Mouse (Mus musculus) testis, adult 2 months (tissue): ENCODE measurements around the gene Pla2g12a. TPM values are rescaled to one million over a fixed set of nuclear protein-coding genes. Genes with fewer than 3 reads are reported as not detected.

Experiments used
- H3K27ac ChIP-seq: fragments of 200-500 bp; 2 replicates; pipeline ENCODE4 v1.5.1; 2012; ENCODE audit warnings: low read depth, low read length; ENCODE audit not compliant: control insufficient read depth, insufficient read depth
- H3K27me3 ChIP-seq: fragments of 200-500 bp; 2 replicates; pipeline ENCODE4 v1.6.1; 2012; ENCODE audit warnings: mild to moderate bottlenecking, low read length, moderate library complexity; ENCODE audit not compliant: control insufficient read depth, insufficient read depth
- H3K36me3 ChIP-seq: fragments of 200-500 bp; 2 replicates; pipeline ENCODE4 v1.6.1; 2012; ENCODE audit warnings: mild to moderate bottlenecking, low read length; ENCODE audit not compliant: control insufficient read depth, insufficient read depth
- H3K4me1 ChIP-seq: fragments of 200-500 bp; 2 replicates; pipeline ENCODE4 v1.6.1; 2012; ENCODE audit warnings: low read length; ENCODE audit not compliant: control insufficient read depth, insufficient read depth
- H3K4me3 ChIP-seq: fragments of 200-500 bp; 2 replicates; pipeline ENCODE4 v1.5.1; 2012; ENCODE audit warnings: low read depth, mild to moderate bottlenecking, low read length, moderate library complexity, mixed read lengths; ENCODE audit not compliant: control insufficient read depth
- CTCF ChIP-seq: fragments of 200-500 bp; IDR thresholded peaks from 2 replicates; pipeline ENCODE4 v1.5.1; 2012; ENCODE audit warnings: low read depth, mild to moderate bottlenecking, inconsistent platforms, low read length, moderate library complexity; ENCODE audit not compliant: control insufficient read depth, insufficient read depth, insufficient replicate concordance
- POLR2A ChIP-seq: fragments of 200-500 bp; IDR thresholded peaks from 2 replicates; pipeline ENCODE4 v1.6.1; 2012; ENCODE audit warnings: low read depth, mild to moderate bottlenecking, inconsistent platforms, low read length, moderate library complexity; ENCODE audit not compliant: control insufficient read depth
- polyA plus RNA-seq: library from polyadenylated mRNA; depleted of rRNA; stranded (reverse); fragments of >200 nt; gene quantifications from 2 replicates; pipeline ENCODE4 v1.2.3, GENCODE M21; 2012

The Pla2g12a gene
- polyA plus RNA-seq, 1 experiment = 75.4 TPM

- no peak overlapping the region for H3K4me3 ChIP-seq
- H3K27ac ChIP-seq = no peak overlapping the region
- no peaks in the 10 kb centered on the region for H3K4me1 ChIP-seq
- H3K27me3 ChIP-seq = no peaks in the 10 kb centered on the region
- H3K36me3 ChIP-seq = no peaks in the 10 kb centered on the region
- no peak for TF ChIP-seq POLR2A
Observed at GRCm38 (mm10) chr3:129845868-129846267, 32.5 kb upstream of the Pla2g12a start.

GRCm38 (mm10) chr3:129846846-129847245 is 31.6 kb upstream of the Pla2g12a start:
- Histone ChIP-seq H3K27me3 (no peaks in the 10 kb centered on the region), H3K27ac (no peak overlapping the region), H3K4me1 (no peaks in the 10 kb centered on the region), H3K36me3 (no peaks in the 10 kb centered on the region), H3K4me3 (no peak overlapping the region)
- TF ChIP-seq POLR2A = no peak
- no peak for TF ChIP-seq CTCF

- Histone ChIP-seq H3K36me3 (no peaks in the 10 kb centered on the region), H3K27me3 (no peaks in the 10 kb centered on the region), H3K4me3 (no peak overlapping the region), H3K27ac (no peak overlapping the region), H3K4me1 (peaks cover 6% of the 10 kb centered on the region)
- TF ChIP-seq CTCF (no peak), POLR2A (no peak)
Observed at GRCm38 (mm10) chr3:129862592-129862991, 15.8 kb upstream of the Pla2g12a start.

- Histone ChIP-seq H3K4me3 (no peak overlapping the region), H3K36me3 (no peaks in the 10 kb centered on the region), H3K27ac (no peak overlapping the region), H3K27me3 (no peaks in the 10 kb centered on the region), H3K4me1 (peaks cover 6% of the 10 kb centered on the region)
- peak; percentile 100 for TF ChIP-seq CTCF
- TF ChIP-seq POLR2A = no peak
Observed at GRCm38 (mm10) chr3:129863698-129864097, 14.7 kb upstream of the Pla2g12a start.

GRCm38 (mm10) chr3:129877327-129877726 is 1.1 kb upstream of the Pla2g12a start:
- Histone ChIP-seq H3K27me3 (no peaks in the 10 kb centered on the region), H3K27ac (no peak overlapping the region), H3K36me3 (no peaks in the 10 kb centered on the region), H3K4me3 (no peak overlapping the region), H3K4me1 (peaks cover 6% of the 10 kb centered on the region)
- TF ChIP-seq CTCF (no peak), POLR2A (no peak)

GRCm38 (mm10) chr3:129879131-129879757 is 838 bp downstream of the Pla2g12a start:
- Histone ChIP-seq H3K27me3 (no peaks in the 10 kb centered on the region), H3K4me1 (peaks cover 6% of the 10 kb centered on the region), H3K4me3 (peak overlapping the region; percentile 95), H3K27ac (no peak overlapping the region), H3K36me3 (no peaks in the 10 kb centered on the region)
- no peak for TF ChIP-seq POLR2A
- no peak for TF ChIP-seq CTCF

- Histone ChIP-seq H3K27me3 (no peaks in the 10 kb centered on the region), H3K4me1 (peaks cover 6% of the 10 kb centered on the region), H3K4me3 (no peak overlapping the region), H3K36me3 (no peaks in the 10 kb centered on the region), H3K27ac (no peak overlapping the region)
- TF ChIP-seq POLR2A (no peak), CTCF (no peak)
Observed at GRCm38 (mm10) chr3:129879913-129880312, 1.5 kb downstream of the Pla2g12a start.
